Mouse (Mus musculus) kidney, postnatal 36 days (tissue): ENCODE data around the gene Zbtb20.

Source experiments
- DNase-seq, 2 experiments: peaks; one replicate each; pipeline ENCODE4 v3.0.0; 2021 to 2022; ENCODE audit warnings: mixed read lengths in 2 of 2

Zbtb20 gene

DNA sequence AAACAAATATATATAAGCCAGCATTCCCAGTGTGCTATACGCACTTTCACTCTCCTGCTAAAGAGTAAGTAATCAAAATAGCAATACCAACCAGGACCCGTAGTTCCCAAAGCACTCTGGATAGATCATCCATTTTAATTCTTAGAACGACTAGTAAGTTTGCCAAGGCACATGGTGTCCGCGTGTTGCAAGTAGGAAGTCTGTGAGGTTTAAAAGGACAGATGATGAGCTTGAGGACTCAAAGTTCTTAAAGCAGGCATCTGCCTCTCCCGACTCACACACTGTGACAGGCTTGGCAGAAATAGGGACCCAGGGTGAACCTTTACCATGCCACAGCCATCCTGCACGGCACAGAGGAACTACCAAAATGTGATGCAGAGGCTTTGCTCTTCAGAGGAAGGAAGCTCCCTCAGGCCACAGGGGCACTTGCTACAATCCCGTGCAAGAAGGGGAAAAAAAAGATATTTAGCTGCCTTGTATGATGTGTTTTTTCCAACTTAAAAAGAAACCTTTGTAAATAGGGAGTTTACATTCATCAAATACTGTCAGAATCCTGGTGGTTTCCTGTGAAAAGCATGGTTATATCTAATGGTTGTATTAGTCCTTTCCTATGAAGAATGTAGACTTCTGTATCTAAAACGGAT lies 619.6 kb downstream of the Zbtb20 start:
- DNase-seq = no peak

GRCm38 (mm10) chr16:43497093-43497492 lies 621.4 kb downstream of the Zbtb20 start:
- DNase-seq = no peak

- DNase-seq = peak in 1 of 2 experiments; percentile 18
Measured at GRCm38 (mm10) chr16:43500132-43500853, 624.6 kb downstream of the Zbtb20 start.

DNA sequence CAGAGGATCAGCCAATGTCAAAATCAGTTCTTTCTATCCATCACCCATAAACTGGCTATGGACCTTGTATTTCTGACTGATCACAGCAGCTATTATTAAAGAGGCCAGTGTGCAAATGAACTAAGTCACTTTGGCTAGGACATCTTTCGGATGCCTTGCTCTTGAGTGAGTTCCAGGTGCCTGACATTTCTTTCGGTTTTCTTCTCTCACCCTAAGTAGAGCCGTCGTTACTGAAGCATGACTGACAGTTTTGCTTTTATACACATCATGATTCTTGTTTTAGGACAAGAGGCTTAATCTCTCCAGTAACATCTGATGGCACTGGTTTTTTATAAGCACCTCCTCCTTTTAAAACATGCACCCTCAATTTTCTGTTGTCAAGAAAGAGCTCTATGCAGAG lies 625.6 kb downstream of the Zbtb20 start:
- no peak for DNase-seq

GRCm38 (mm10) chr16:43502339-43503009 lies 626.8 kb downstream of the Zbtb20 start:
- no peak for DNase-seq

DNA sequence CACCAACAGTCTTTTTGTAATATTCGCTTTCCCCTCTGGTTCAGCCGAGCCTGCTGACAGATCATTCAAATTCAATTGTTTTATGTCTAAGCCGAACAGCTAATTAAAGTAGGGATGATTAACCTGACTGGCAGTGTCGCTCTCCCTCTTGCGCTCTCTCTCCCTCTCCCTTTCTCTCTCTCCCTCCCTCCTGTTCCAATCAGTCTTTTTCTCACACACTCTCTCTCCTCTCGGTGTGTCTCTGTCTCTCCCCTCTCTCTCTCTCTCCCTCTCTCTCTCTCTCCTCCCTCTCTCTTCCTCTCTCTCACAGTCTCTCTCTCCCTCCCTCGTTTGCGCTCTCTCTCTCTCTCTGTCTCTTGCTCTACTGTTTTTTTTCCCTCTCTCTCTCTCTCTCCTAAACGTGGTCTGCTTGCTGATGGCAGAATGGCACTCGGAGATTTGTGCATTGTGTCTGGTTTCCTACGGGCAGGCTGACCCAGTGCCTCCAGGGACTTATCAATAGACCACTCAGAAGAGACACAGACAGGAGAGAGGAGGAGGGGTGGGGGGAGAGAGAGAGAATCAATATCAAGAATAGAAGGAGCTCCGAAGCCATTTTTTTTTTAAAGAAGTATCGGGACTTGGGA lies 627.4 kb downstream of the Zbtb20 start:
- no peak for DNase-seq

GRCm38 (mm10) chr16:43503636-43504010 lies 627.9 kb downstream of the Zbtb20 start:
- no peak for DNase-seq

GRCm38 (mm10) chr16:43504151-43504550 lies 628.5 kb downstream of the Zbtb20 start:
- DNase-seq = peak; percentile 62 to 78

DNA sequence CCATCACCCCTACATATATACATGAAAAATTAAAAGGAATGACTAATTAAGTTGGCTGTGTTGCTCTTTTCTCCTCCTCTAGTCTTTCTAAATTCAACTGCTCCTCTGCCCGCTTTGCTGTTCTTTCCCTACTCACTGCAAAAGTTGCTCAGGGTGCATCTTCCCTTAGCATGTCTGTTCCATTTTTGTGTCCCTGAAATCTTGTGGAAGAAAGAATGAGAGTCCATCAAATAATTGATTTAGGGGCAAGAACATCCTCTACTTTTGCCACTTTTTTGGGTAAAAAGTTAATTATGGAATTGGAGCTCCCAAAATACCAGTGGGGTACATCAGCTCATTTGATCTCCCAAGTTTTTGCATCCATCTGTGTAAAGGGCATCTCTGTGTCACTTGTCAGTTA lies 628.9 kb downstream of the Zbtb20 start:
- no peak for DNase-seq

DNA sequence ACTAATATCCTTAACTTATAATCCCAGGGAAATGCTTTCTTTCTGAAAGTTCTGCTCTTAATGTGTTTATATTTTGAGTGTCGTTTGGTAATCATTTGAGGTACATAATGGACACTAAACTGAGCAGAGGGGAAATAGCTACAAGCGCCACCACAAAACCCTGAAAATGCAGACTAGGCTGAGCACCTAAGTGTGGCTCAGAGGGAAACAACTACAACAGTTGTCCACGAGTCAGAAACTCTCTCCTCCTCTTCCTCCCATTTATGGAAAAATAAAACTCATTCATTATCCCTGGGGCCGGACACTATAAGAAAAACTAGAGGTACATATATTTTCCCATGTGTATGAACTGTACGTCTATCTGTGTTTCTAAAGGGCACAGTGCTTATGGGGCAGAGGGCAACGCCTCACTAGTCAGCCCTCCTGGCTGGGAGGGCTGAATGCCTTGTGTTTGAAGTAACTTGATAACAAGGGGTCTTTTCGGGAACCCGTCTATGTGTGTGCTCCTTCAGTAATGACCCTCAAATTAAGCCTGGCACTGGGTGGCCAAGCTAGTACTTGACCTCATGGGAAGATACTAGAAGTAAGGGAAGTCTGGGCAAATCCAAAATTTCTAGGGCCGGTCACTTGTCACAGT lies 629.8 kb downstream of the Zbtb20 start:
- no peak for DNase-seq

DNA sequence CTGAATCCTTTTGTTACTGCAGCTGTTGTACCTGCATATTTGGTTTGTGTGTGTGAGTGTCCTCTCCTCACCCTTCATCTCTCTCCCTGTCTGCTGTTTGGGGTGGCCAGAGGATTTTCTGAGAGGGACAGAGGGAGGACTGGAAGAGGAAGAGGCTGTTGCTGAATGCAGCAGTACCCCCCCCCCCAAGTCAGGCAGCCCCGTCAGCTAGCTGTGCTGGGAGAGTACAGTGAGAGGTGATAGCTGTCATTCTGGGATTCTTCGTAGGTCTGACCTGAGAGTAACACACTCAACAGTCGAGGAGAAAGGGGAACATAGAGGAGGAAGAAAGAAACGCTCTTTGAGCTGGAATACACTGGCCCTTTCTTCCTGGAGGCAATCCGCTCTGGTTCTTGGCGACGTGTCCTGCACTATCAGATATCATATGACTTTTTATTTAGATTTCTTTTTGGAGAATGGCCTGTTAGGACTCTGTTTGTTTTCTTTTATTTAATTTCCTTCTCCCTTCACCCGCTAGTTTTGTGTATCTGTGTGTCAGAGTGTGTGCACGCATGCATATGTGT lies 630.6 kb downstream of the Zbtb20 start:
- DNase-seq = no peak

DNA sequence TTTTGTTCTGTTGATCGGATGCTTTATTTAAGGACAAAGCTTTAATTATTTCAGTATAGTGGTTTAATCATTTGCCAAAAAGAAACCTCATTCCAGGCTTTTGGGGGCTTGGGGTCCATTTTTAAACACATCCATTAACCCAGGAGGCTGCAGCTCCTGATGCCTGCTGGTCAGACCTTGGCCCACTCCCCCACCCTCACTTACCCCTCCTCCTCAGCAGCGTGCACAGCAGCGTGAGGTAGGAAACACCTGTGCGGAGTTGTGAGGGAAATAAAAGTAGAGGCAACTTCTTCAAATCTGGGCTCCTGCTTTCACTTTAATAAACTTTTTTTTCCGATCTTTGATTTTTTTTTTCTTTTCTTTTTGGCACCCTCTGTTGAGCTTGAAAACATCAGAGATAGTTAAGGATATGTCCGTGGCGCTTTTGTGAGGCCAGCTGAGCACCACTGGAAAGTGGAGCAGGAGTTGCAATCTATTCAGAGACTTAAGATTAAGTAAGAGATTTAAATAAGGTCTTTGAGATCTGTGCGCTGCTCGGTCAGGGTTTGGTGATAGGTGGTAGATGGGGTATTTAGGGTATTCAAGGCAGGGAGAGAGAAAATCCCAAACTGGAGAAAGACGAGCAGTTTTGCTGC lies 631.2 kb downstream of the Zbtb20 start:
- no peak for DNase-seq

DNA sequence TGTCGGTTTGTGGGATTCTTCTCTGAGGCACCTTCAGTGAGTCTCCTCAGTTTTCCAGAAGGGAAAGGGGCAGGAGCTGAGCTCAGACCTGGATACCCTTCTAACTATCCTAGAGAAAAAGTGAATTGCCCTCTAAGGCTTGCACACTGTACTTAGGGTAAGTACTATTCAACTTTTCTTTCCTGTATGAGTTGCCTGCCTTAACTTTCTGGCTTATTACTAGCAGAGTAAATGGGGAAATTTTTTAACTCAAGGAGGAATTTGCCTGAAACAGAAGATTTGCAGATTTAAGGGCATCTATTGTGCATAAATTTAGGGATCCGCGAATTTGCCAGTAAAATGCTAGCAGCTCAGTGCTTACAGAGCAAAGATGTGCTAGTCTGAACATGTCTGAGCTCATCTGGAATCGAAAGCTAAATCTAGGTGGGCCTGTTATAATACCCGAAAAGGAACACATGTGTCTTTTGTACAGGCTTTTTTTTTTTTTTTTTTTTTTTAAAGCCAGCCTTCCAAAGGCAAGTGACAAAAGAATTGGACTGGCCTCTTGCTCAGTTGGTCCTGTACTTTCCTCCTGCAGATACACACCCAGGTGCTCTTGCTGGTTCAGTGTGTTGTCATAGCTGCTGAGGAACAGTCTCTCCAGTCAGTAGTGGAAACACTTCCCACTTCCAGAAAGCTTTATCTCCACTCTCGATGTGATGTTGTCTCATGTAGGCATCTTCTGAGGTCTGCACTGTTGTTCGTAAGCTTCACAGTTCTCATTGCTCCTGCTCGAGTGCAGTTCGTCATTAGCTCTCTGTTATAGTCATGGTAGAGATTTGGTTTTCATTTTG lies 632.7 kb downstream of the Zbtb20 start:
- no peak for DNase-seq

- no peak for DNase-seq
Measured at GRCm38 (mm10) chr16:43510516-43510915, 634.8 kb downstream of the Zbtb20 start.

GRCm38 (mm10) chr16:43511531-43511930 lies 635.9 kb downstream of the Zbtb20 start:
- no peak for DNase-seq

DNA sequence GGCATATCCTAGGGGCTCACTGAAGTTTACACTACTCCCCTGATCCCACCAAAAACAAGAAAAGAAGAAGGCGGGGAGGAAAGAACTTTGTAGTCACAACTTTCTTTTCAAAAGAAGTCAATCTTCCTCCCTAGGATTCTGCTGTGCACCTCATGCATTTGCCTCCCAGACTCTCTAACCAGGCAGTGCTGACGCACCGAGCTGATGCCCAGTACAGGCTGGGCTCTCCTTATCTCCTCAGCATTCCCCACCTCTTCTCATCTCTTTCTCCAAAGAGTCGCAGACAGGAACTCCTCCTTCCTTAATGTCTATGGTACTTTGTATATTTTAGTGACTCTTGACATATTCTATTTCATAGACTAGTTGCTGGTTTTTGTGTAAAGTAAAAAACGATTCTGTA lies 638.3 kb downstream of the Zbtb20 start:
- DNase-seq = no peak

GRCm38 (mm10) chr16:43515538-43515937 lies 639.9 kb downstream of the Zbtb20 start:
- DNase-seq = no peak

GRCm38 (mm10) chr16:43520274-43520673 lies 644.6 kb downstream of the Zbtb20 start:
- DNase-seq = peak in 1 of 2 experiments; percentile 38

DNA sequence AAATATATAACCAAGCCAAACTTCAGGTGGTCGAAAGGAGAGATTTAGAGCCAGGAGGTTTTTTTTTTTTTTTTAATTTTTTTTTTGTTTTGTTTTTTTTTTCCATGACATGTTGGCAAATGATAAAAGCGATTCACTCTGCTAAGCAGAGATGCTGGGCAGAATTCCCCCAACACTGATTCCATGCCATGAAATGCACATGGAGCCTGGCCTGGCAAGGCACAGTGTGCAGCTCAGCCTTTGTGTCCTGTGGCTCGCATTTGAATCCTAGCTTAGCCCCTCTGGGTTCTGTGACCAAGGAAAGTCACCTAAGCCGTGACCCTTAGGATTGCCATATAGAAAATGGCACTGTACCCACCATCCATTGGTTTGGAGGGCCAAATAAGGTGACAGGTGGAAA lies 646.8 kb downstream of the Zbtb20 start:
- no peak for DNase-seq

DNA sequence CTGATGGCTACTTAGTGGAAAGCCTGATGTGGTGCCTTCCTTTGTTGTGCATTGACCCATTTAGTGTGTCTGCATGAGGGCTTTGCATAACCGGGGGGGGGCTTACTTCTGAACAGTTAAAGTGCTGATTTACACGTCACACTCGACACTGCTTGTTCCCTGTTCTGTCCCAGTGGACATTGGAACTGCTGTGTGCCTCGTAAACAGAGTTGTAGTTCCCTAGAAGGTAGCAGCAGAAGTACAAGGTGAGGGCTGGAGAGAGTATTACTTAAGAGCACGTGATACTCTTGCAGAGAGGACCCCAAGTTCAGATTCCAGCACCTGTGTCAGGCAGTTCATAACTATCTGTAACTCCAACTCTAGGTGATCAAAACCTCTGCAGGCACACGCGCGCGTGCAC lies 648.5 kb downstream of the Zbtb20 start:
- peak in 1 of 2 experiments; percentile 43 for DNase-seq

DNA sequence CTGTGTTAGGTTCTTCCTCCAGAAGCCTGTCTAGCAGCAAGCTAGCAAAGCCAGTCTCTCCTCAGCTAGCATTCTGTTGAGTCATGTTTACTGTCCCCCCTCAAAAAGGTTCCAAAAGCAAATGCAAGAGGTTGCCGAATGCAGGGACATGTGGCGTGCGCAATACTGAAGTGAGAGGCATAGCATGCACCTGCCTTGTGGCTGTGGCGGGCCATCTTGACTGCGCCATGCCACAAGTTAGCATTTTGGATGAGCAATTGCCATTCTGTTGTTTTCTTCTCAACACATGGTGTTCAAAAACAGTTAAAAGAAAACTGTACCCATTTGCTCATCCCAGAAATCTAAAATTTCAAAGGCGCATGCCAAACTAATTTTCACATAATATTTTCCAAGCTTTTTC lies 649.9 kb downstream of the Zbtb20 start:
- no peak for DNase-seq
